Mouse (Mus musculus) cerebellum, adult 2 months (tissue): ENCODE measurements at regions not wholly inside any gene's neighbourhood (a gene's known extent, or its start where the extent isn't known, plus 50 kb on each side); places are given as distances from the start of the nearest gene placed in this dataset.

ENCODE experiments used
- CTCF ChIP-seq: fragments of 200-500 bp; IDR thresholded peaks from 2 replicates; pipeline ENCODE4 v1.5.1; 2011; ENCODE audit warnings: low read depth, mild to moderate bottlenecking, control low read depth, low read length, moderate library complexity, borderline replicate concordance; ENCODE audit not compliant: insufficient read depth
- POLR2A ChIP-seq: fragments of 200-500 bp; IDR thresholded peaks from 2 replicates; pipeline ENCODE4 v1.6.1; 2011; ENCODE audit warnings: low read length, control low read depth, borderline replicate concordance; ENCODE audit not compliant: insufficient read depth

DNA sequence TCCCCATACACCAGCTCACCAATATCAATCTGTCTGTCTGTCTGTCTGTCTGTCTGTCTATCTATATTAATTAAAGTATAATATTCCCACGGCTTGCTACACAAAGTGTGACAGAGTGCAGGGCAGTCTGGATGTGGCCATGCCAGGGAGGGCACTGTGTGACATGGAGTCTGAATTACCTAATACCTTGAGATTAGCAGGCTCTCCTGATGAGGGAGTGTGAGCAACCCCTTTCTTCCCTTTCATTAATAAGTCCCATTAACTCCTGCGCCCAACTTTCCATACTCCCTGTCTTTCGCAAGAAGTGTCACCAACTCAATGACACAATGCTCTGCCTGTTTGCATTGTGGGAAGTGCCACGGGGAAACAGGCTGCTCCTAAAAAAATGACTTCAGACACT, 177.9 kb upstream of the Runx1 start:
- no peak for TF ChIP-seq CTCF
- no peak for TF ChIP-seq POLR2A
